Mouse (Mus musculus) thymus, postnatal 14 days (tissue): ENCODE results near the gene Oaf.

ENCODE experiments used
- DNase-seq: peaks from one replicate; pipeline ENCODE4 v3.0.0; 2021

The Oaf gene

DNA sequence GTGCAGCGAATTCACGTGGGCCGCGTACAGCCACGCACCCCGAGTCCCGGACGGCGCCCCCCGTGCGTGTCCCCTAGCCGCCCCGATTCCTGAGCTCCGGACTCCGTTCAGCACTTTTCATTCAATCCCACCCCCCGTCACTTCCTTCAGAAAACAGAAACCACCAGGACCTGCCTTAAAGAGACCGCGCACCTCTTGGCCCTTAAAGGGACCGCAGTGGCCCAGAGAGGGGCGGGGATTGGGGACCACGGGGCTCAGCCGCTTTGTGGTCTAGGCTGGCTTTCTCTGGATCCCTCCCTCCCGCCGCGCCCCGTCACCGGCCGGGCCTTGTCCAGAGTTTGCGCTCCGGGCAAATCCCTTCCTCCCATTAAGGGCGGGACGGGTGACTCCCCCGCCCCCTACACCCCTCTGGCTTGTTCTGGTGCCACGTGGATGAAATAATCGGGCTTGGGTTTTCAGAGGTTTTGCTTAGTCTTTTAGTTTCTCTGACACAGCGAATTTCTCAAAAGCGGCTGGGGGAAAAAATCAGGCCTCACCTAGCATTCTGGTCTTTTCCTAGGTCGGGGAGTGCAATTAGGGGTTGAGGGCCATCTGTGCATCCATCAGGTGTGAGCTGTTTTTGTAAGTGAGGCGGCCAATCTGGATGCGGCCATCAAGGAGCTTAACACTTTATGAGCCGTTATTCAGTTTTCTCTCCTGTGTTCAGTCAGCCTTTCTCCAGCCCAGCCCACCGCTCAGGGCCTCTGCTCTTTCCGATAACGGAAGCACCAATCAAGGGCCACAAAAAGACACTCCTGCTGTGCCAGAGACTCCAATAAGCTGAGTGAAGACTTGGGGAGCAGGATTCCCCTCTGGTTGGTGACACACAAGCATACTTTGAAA, at the start of gene Oaf:
Gene Oaf (minus strand): TSS at position 200 of the 882 bp plus-strand sequence.
- DNase-seq, result peak; percentile 45

DNA sequence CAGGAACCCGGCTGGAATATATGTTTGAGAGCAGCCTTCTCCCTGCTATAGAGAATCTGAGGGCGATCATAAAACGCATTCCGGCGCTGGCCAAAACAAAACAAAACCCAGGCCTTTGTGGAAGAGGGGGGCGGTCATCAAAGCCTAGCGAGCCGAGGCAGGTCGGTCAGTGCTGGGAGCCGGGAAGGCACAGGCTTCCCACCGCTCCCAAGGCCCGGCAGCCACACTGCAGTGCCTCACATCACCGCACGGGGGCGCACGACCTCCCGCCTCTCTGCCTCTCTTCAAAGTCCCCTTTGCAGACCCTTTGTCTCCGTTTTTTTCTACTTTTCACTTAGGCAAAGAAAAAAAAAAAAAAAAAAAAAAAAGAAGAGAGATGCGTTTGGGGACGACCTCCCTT, 47.2 kb upstream of the Oaf start:
- peak; percentile 62 for DNase-seq

DNA sequence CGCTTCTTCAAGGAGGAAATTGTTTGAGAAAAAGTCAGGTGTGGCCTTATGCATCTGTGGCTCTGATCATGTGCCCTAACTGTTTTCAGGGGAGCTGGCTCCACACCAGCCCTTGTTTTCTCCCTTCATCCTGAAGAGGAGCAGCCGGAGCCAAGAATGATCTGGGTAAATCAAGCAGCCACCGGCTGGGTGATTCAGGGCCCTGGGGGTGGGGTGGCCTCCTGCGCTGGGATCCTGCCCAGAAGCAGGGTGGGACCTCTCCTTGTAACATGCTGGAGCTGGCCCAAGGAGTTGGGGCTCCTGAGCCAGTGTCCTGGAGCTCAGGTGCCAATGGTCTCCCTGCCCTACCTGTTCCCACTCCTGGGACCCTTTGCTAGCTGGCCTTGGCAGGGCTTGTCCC, 45.6 kb upstream of the Oaf start:
- DNase-seq, result no peak

DNA sequence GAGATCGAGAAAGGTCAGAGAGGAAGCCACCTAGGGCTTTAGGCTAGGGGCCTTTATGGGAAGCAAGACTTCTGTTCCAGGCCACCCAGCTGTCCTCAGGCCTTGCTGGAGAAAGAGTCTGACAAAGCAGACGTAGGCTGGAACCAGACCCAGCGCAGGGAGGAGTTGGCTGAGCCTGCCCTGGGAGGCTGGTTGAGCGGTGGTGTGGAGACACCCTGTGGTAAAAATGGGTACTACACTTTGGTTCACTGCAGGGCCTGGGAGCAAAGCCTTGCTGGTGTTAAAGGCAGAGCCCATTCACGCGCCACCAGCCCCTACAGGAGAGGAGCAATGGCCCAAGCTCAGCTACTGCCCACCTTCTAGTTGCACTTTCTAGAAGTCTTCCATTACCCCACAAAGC, 44.6 kb upstream of the Oaf start:
- DNase-seq, result peak; percentile 66

DNA sequence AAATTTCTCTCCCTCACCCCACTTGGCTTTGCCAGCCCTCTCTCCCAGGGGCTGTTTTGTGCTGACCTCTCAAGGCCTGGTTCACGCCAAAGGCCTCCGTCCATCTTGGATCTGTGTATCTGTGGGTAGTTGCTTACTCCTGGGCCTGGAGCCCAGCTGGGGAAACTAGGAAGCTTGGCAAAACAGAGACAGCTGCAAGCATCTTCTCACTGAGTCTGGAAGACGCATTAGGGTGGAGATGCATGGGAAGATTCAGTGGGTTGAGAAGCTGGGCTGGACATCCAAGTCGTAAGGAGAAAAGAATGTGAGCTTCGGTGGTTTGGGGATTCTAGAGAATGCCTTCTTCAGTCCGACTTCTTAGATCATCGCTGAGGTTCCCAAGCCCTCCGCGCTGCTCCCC, 34.0 kb upstream of the Oaf start:
- no peak for DNase-seq

DNA sequence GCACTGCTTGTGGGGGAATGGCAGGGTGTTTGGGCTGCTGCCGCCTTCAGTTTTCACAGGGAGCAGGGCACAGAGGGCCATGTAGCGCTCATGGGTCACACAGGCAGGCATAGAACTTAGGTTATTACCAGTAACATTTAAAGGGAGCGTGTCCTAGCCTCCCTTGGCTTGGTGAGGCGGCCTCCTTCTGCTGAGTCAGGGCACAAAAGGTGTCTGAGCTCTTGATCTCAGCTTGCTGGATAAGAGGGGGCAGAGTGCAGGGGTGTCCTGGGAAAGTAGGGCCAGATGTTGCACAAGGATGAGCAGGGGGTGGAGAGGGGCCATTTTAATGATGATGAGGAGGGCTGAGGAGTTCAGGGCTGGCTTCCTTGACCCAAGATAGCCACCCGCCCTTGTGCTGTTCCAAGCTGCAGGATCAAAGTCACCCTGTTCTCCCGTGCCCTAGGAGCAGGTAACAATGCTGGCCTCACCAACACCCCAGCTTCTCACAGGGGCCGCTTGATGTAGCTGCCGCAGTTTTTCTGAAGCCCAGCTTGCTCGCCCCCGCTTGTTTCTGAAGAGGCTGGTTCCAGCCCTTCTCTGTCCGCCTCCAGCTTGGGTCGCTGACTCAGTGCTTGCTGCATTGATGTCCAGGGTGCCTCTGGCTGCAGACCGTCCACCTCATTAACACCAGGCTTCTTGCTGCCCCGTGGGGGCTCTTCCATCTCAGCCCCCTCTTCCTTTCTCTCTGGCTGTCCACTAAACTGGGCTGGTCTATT, 32.2 kb upstream of the Oaf start:
- no peak for DNase-seq

DNA sequence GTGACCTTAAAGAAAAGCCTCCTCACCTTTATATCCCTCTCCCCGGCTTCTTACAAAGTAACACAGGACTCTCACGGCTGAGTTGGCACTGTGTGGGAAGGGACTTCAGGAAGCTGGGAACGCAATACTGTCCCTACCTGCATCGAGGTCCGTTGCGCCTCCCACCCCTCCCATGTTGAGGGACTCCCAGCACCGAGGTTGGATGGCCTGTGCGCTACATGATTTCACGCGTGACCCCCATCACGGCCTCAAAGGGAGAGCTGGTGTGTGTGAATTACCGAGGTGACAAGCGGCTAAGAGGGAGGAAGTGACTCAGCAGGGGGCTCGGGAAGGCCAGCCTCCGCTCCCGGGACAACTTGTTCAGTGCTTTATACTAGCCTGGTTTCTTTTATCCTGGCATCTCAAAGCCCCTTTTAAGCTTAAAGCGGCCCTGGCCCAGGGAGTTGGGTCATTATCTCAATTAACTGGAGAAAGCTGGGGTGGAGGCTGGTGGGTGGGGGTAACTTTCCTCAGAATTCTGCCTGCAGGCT, 31.1 kb upstream of the Oaf start:
- no peak for DNase-seq

DNA sequence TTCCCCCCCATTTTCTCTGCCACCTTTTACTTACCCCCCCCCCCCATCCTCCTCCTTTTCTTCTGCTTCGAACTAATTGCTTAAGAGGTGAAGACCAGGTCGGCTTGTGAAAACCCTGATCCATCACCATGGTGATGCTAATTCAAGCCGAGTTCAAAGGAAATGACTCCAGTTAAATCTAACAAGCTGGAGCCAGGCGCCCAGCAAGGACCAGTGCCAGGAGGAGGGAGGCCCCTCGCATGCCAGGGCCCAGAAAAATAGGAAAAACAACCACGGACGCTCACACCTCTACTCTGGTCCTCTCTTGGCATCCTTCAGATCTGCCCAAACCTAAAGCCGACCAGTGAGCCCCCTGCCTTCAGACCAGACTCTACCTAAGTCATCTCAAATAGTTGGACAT, 29.5 kb upstream of the Oaf start:
- no peak for DNase-seq

DNA sequence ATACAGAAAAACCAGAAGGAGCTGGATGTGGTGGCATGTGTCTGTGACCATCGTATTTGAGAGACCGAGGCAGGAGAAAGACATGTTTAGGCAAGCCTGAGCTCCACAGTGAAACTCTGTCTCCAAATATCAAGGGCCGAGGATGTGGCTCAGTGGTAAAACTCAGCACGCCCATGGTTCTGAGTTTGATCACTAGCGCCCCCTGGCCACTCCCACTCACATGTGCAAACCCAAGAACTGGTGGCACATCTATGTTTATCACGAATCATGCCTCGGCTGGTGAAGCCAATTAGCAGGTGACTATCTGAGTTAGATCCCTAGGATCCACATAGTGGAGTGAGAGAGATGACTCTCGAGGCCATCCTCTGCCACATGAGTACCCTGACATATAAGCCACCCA, 27.6 kb upstream of the Oaf start:
- peak; percentile 56 for DNase-seq

DNA sequence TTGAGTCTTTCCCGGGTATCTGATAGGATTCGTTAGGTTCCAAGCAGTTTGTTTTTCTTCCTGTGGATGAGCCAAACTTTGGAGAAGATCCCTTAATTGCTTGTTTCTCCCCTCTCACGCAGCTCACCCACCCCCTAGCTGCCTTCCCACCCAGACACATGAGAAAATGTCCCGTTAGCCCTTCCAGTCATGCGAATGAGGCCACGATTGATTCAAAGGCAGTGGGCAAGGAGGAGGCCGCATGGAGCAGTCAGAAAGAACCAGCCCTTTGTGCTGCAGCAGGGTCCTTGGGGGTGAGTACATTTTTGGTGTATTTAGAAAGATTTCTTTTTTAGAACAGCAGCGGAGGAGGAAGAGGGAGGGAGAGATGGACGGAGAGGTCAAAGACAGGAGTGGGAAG, 25.5 kb upstream of the Oaf start:
- DNase-seq, result no peak

DNA sequence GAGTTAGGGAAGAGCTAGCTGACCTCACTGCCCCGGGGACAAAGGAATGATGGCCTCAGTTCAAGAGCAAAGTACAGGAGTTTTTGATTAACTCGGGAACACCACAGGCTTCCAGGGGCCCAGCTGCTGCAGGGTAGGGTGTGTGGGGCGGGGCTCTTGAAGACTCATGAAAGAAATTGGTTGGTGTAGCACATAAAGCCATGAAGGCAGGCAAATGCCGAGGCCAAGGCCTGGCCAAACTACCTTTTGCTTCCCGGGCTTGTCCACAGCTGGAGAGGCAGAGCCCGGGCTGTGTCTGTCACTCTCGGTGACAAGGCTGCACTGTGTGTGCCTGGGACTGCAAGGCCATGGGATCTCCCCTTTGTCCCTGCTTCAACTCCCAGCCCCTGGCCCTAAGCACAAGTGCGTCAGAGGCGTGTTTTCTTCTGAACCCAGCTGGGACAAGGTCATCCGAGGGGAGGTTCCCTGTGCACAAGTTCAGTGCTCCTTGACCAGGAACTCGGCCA, 24.3 kb upstream of the Oaf start:
- no peak for DNase-seq

DNA sequence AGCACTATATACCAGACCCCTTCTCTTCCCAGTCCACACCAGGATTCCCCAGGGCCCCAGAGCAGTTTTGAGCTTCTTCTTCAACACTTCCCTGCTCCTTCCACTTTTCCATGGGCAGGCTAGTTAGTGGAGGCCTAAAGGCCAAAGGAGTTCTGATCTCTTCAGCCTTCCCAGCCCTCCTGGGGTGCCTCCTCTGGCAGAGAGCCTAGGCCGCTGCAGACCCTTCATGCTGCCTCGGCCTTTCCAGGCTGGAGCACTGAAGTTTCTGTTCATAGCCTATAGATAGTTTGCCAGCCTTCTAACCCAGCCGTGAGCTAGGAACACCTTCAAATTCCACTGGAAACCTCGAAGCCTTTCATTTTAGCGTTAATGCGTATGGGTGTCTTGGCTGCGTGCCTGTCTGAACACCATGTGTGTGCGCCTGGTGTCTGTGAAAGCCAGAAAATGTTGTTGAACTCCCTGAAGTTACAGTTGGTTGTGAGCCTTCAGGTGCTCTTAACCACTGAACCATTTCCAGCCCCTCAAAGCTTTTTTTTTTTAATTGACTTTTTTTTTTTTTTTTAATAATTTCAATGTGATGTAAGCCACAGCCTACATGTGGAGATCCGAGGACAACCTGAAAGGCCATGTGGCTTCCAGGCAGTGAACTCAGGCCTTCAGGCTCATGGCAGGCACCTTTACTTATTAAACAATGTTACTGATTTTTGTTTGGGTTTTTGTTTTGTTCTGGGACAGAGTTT, 23.3 kb upstream of the Oaf start:
- no peak for DNase-seq

DNA sequence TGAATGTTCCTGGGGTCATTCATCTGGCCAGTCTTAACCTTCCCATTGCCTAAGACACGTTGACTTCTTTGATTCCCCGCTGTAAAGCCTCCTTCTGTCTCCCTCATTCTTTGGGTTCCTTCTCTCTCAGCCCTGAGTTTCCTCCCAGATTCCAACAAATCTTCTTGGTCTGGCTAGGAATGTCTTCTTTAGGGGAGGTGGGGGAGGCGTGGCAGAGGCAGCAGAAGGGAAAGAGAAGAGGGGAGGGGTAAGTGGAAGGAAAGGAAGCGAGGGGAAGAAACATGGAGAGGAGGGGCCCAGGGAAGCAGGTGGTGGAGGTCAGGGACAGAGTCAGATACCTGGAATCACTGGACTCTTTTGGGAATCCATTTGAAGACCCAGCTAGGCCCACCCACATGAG, 22.7 kb upstream of the Oaf start:
- DNase-seq, result no peak

DNA sequence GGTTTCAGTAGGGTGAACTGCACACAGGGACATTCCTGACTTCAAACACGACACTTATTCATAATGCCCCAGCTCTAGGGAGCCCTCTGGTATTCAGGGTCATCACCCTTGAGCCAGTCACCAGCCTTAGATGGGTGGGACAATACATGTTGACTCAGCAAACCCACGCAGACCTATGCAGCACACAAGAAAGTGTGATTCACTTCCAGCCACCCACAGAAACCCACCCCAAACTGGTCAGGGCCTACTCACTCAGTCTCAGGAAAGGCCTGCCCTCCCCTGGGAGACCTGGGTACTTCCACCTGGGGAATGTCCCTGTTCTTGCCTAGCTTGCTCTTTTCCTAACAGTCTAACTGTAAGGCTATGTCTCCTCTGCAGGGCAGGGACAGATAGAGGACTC, 22.2 kb upstream of the Oaf start:
- no peak for DNase-seq

DNA sequence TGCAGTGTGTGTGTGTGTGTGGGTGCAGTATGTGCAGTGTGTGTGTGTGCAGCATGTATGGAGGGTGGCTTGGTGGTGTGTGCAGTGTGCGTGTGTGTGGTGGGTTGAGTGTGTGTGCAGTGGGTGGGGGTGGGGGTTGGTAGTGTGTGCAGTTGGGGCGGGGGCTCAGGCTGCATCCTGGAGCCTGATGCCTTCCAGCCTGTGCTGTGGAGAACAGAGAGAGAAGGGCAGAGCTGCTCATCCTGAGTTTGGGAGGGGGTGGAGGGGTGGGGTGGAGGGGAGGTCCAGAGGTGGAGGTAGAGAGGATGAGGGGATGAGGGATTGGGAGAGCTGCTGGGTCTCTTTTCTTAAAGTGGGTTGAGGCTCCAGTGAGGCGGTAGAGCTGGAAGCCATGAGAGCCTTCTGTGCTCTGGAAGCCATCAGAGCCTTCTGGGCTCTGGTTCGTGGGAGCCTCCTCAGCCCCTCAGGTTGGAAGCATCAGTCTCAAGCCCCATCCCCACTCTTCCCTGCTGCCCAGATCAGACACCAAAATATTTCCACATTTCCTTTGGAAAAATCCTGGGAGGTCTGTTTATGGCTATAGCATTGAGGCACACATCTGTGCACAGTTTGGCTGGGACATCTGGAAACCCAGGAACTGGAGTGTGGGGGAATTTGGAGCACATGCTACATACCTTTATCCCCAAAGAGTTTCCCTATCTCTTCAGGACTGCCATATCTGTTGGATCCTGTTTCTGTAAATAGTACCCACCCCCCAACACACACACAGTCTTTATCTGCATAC, 21.6 kb upstream of the Oaf start:
- DNase-seq, result no peak

DNA sequence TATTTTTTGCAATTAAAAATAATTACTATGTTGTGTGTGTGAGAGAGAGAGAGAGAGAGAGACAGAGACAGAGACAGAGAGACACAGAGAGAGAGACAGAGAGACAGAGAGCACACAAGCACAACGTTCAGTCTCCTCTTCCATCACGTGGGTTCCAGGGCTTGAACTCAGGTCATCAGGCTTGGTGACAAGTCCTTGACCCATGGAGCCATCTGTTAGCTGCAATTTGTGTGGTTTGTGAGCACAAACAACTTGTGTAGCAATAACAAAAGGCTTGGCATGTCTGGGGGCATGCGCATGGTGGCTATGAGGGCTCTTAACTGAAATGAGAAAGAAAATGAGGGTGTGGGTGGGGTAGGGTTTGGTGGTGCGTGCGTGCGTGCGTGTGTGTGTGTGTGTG, 20.9 kb upstream of the Oaf start:
- no peak for DNase-seq

DNA sequence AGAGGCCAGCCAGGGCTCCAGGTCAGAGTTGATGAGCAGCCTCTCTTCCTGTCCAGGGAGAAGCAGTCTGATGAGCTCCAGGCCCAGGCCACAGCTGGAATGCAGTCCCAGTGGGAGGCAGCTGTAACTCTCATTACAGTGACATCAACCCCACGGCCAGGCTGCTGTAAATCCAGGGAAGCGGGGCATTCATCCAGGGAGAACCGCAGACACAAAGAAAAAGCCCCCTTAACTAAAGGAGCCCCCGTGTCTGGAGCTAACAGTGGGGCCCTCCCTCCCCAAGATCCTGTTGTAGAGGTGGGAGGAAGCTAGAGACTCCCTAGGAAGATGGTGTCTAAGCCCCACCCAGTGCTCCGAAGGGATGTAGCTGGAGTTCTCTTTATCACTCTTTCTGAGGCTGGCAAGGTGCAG, 13.6 kb upstream of the Oaf start:
- no peak for DNase-seq

DNA sequence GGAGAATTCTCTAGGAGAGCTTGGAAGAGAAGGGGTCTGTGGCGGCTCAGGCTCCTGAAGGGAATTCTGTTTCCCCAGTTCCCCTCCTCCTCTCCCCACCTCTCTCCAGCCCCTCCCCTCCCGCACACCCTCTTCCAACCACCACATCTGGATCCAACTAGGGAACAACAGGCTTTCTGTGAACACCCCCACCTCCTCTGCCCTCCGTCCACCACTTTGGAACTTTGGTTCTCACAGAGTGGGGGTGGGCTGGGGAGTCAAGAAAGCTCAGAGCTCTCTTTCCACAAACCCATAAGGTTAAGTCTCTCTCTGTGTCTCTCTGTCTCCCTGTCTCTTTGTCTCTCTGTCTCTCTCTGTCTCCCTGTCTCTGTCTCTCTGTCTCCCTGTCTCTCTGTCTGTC, 13.1 kb upstream of the Oaf start:
- DNase-seq, result no peak

DNA sequence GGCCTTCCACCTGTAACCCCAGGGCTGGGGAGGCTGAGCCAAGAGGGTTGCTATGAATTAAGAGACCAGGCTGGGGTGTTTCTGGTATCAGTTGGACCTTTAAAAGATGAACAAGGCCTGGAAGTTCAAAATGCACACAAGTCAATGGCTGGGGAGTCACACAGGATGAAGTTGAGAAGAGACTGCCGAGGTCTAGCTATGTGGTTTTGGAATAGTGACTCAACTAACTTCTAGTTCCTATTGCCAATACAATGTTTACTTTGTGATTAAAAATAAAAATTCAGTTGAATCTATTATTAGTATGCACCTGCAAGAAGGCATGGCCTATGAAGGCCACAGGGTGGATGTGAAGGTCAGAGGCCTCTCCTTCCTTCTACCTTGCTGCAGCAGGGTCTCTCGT, 12.1 kb upstream of the Oaf start:
- DNase-seq, result no peak

DNA sequence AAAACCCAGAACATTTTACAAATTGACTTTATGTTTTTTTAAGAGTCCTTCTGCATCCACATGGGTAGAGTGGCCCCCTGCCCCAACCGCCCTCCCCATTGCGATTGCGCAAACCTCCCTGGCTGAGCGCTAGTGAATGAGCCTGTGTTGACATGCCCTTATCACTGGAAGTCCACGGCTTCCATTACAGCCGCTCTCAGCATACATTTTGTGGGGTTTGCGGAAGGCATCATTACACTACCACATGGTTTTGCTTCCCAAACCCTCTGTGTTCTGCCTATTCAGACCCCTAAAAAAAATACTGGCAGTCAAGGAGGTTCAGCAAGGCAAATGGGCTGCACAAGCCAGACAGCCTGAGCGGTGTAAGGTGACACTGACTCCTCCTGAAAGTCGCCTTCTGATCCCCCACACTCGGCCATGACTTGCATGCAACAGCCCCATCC, 7.0 kb upstream of the Oaf start:
- DNase-seq, result no peak

DNA sequence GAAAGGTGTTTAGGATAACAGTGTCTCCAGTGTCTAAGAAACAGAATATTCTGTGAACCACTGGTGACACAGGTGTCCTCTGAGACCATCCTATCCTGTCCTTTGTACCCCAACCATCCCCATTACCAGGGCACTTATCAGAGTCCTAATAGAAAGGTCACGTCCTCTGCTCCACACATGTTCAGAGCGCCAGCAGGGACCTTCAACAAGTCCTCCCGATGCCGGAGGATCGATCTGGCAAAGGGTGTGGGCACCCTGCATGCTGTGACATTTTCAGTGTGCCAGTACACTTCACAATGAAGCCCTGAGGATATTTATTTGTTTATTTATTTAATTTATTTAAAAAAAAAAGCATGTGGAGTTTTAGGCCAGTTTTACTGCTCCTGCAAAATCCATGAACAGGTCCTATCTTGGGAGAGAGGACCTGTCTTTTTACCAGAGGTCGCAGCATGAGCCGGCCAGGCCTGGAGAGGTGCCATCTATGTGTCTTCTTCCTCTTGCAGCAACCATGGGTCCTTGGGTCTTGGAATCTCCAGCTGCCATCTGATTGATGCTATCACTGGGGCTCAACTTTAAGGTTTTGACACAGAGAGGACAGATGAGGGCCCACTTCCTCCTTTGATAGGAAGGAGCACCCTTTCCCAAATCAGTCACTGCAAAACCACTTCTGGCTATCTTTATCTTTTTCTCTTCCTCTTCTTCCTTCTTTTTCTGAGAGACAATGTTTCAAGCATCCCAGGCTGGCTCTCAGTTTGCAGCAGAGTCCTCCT, 6.3 kb upstream of the Oaf start:
- DNase-seq, result no peak

DNA sequence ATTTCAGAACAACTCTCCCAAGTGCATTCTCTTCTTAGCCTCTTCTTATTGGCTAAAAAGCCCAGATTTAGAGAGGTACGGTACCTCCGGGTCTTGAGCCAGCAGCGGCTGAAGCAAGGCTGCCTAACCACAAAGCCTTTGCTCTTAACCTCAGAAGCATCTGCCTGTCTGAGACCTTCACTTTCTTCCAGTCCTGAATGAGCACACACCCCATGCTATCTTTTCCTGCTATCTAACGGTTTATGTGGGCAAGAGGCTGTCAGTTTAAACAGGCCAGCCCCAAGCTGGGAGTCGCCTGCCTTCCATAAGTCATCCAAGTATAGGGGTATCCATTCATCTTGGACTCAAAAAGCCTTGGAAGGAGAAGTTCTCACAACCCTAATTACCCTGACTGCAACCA, 2.7 kb upstream of the Oaf start:
- DNase-seq, result peak; percentile 21
